Mouse (Mus musculus) myocyte (in vitro differentiated cells): ENCODE data around the gene Taf5.

Source experiments
- E2F4 ChIP-seq: IDR thresholded peaks from one replicate; pipeline ENCODE4 v1.6.1; 2011; ENCODE audit warnings: mild to moderate bottlenecking, control low read depth, moderate library complexity; ENCODE audit not compliant: insufficient read depth
- MYOD1 ChIP-seq, 3 experiments: IDR thresholded peaks; one replicate each; pipeline ENCODE4 v1.6.1; 2011; ENCODE audit warnings: control low read depth in 2 of 3, low read depth in 2 of 3, mild to moderate bottlenecking in 2 of 3, moderate library complexity in 1 of 3; ENCODE audit not compliant: insufficient read length in 2 of 3, control insufficient read depth in 1 of 3
- POLR2A ChIP-seq: IDR thresholded peaks from one replicate; pipeline ENCODE4 v1.6.1; 2011; ENCODE audit warnings: low read depth, mild to moderate bottlenecking, control low read depth, moderate library complexity; ENCODE audit not compliant: insufficient read length
- USF1 ChIP-seq: IDR thresholded peaks from one replicate; pipeline ENCODE4 v1.6.1; 2011; ENCODE audit warnings: low read depth, mild to moderate bottlenecking, control low read depth, moderate library complexity

- TF ChIP-seq MYOD1 (IDR thresholded peaks at IDR 0.05; ENCODE audit: control insufficient read depth in 1 of 3, insufficient read length in 2 of 3, low read depth in 2 of 3) = no peak
- no peak for TF ChIP-seq USF1
- TF ChIP-seq POLR2A = no peak
- no peak for TF ChIP-seq E2F4
Observed at GRCm38 (mm10) chr19:47057684-47058083, 9.9 kb upstream of the Taf5 start.
